Mouse (Mus musculus) bone marrow, adult 2 months (tissue): ENCODE measurements at regions not wholly inside any gene's neighbourhood (a gene's known extent, or its start where the extent isn't known, plus 50 kb on each side); places are given as distances from the start of the nearest gene placed in this dataset.

Experiments used
- CTCF ChIP-seq: fragments of 200-500 bp; IDR thresholded peaks from 2 replicates; pipeline ENCODE4 v1.5.1; 2011; ENCODE audit warnings: low read length, control low read depth; ENCODE audit not compliant: control insufficient read depth, insufficient read depth
- POLR2A ChIP-seq: fragments of 200-500 bp; IDR thresholded peaks from 2 replicates; pipeline ENCODE4 v1.6.1; 2011; ENCODE audit warnings: low read depth, mild to moderate bottlenecking, control low read depth, low read length, borderline replicate concordance; ENCODE audit not compliant: control insufficient read depth

- TF ChIP-seq CTCF (no peak), POLR2A (no peak)
Observed at GRCm38 (mm10) chr10:116645631-116646030, 64.3 kb upstream of the Cnot2 start.
